Mouse (Mus musculus): ENCODE measurements around the gene Tex37.
A peak's percentile ranks its signal among the peaks of the same experiment; 100 is the strongest.

- TF ChIP-seq CTCF (IDR thresholded peaks at IDR 0.05) (peak; percentile 93), POLR2A (IDR thresholded peaks at IDR 0.05; ENCODE audit: insufficient read depth, low read depth, low read length) (no peak)
Observed at GRCm38 (mm10) chr6:70880714-70881304, 37.9 kb downstream of the Tex37 start.
